Mouse (Mus musculus) spleen, adult 2 months (tissue): ENCODE results near the gene Gm3072. TPM values are rescaled to one million over a fixed set of nuclear protein-coding genes. Genes with fewer than 3 reads are reported as not detected.
A peak's percentile ranks its signal among the peaks of the same experiment; 100 is the strongest.
"Not testable (repeated sequence)": the region's sequence is repeated elsewhere in the genome, so short reads cannot be mapped to it uniquely, and the experiment has no call there.

ENCODE experiments used
- DNase-seq, 2 experiments: peaks; one replicate each; pipeline versions ENCODE4 v3.0.0 to v3.0.0-alpha.2; 2012 to 2021; ENCODE audit warnings: low spot score in 2 of 2, low read depth in 1 of 2
- H3K27ac ChIP-seq: fragments of 200-500 bp; 2 replicates; pipeline ENCODE4 v1.5.1; 2012; ENCODE audit warnings: low read length, inconsistent platforms; ENCODE audit not compliant: insufficient read depth
- H3K27me3 ChIP-seq: fragments of 200-500 bp; 2 replicates; pipeline ENCODE4 v1.6.1; 2012; ENCODE audit warnings: mild to moderate bottlenecking, moderate library complexity, low read length, inconsistent platforms; ENCODE audit not compliant: control insufficient read depth, insufficient read depth
- H3K36me3 ChIP-seq: fragments of 200-500 bp; 2 replicates; pipeline ENCODE4 v1.6.1; 2012; ENCODE audit warnings: mild to moderate bottlenecking, low read length, inconsistent platforms; ENCODE audit not compliant: control insufficient read depth, insufficient read depth
- H3K4me1 ChIP-seq: fragments of 200-500 bp; 2 replicates; pipeline ENCODE4 v1.6.1; 2011; ENCODE audit warnings: inconsistent platforms; ENCODE audit not compliant: control insufficient read depth, insufficient read depth, insufficient read length
- H3K4me3 ChIP-seq: fragments of 200-500 bp; 2 replicates; pipeline ENCODE4 v1.5.1; 2011; ENCODE audit warnings: mild to moderate bottlenecking, inconsistent platforms; ENCODE audit not compliant: insufficient read depth, insufficient read length; ENCODE audit errors: extremely low read depth
- WGBS: fragments of 180-500 bp; shearing (Covaris S2); methylation state at CpG from one replicate; pipeline ENCODE4 v1.1.7; 2018; 5-methylcytosine and 5-hydroxymethylcytosine counted together
- polyA plus RNA-seq: library from polyadenylated mRNA; depleted of rRNA; stranded (reverse); fragments of >200 nt; gene quantifications from 2 replicates; pipeline ENCODE4 v1.2.3, GENCODE M21; 2012; rRNA removed

Gm3072 gene
- polyA plus RNA-seq, result not detected in 2 replicates

GRCm38 (mm10) chr14:41624512-41624911, at the start of gene Gm3072:
Gene Gm3072, minus strand, starts transcription at chr14:41624612.
- WGBS, result 81% methylated on average over 1 of the region's 2 CpGs
- not testable (repeated sequence) for H3K4me3 ChIP-seq

GRCm38 (mm10) chr14:41648176-41648575, 23.8 kb upstream of the Gm3072 start:
- 78% methylated on average over 2 of the region's 2 CpGs for WGBS
- not testable (repeated sequence) for DNase-seq, H3K4me1 ChIP-seq

More at GRCm38 (mm10) chr14:41624512-41624911, at the start of gene Gm3072:
- DNase-seq, H3K27me3 ChIP-seq, H3K27ac ChIP-seq, H3K36me3 ChIP-seq, H3K4me1 ChIP-seq: not testable (repeated sequence)

GRCm38 (mm10) chr14:41646387-41646786, 22.0 kb upstream of the Gm3072 start, which contains the start of gene Gm3676:
Gene Gm3676, minus strand, starts transcription at chr14:41646487.
- not testable (repeated sequence) for H3K36me3 ChIP-seq, H3K27ac ChIP-seq, H3K4me3 ChIP-seq, DNase-seq, H3K4me1 ChIP-seq, H3K27me3 ChIP-seq
- no CpG with 5 or more reads among the region's 1 CpGs for WGBS

More at GRCm38 (mm10) chr14:41648176-41648575, 23.8 kb upstream of the Gm3072 start:
- not testable (repeated sequence) for H3K27me3 ChIP-seq, H3K36me3 ChIP-seq, H3K27ac ChIP-seq, H3K4me3 ChIP-seq

- not testable (repeated sequence) for H3K27ac ChIP-seq, H3K4me1 ChIP-seq, H3K27me3 ChIP-seq, H3K4me3 ChIP-seq, H3K36me3 ChIP-seq
- 96% methylated on average over 9 of the region's 11 CpGs for WGBS
- peak in 1 of 2 experiments; percentile 7 for DNase-seq
These were observed 5.7 kb upstream of the Gm3072 start for GRCm38 (mm10) chr14:41630144-41630543.

- not testable (repeated sequence) for DNase-seq, H3K27ac ChIP-seq, H3K36me3 ChIP-seq, H3K4me3 ChIP-seq, H3K4me1 ChIP-seq, H3K27me3 ChIP-seq
- WGBS, result 86% methylated on average over 5 of the region's 5 CpGs
These were observed 1.9 kb downstream of the Gm3072 start for GRCm38 (mm10) chr14:41622535-41622934.

GRCm38 (mm10) chr14:41610690-41611089, 13.7 kb downstream of the Gm3072 start:
- not testable (repeated sequence) for H3K4me3 ChIP-seq, H3K27ac ChIP-seq, DNase-seq, H3K36me3 ChIP-seq, H3K4me1 ChIP-seq, H3K27me3 ChIP-seq
- WGBS, result 92% methylated on average over 1 of the region's 1 CpGs

- not testable (repeated sequence) for H3K27me3 ChIP-seq, H3K36me3 ChIP-seq, H3K27ac ChIP-seq, H3K4me1 ChIP-seq, DNase-seq, H3K4me3 ChIP-seq
- 93% methylated on average over 15 of the region's 15 CpGs for WGBS
These were observed 23.5 kb downstream of the Gm3072 start for GRCm38 (mm10) chr14:41600935-41601334.

- WGBS, result 70% methylated on average over 1 of the region's 1 CpGs
- H3K4me1 ChIP-seq, DNase-seq, H3K27ac ChIP-seq, H3K4me3 ChIP-seq, H3K27me3 ChIP-seq, H3K36me3 ChIP-seq: not testable (repeated sequence)
These were observed 38.1 kb downstream of the Gm3072 start for GRCm38 (mm10) chr14:41586346-41586745.

GRCm38 (mm10) chr14:41572911-41573310, 51.5 kb downstream of the Gm3072 start, which contains the start of gene 1700049E17Rik2:
Gene 1700049E17Rik2, plus strand, starts transcription at chr14:41573211.
- H3K27ac ChIP-seq, DNase-seq, H3K36me3 ChIP-seq, H3K4me1 ChIP-seq, H3K4me3 ChIP-seq, H3K27me3 ChIP-seq: not testable (repeated sequence)
- WGBS, result no CpG with 5 or more reads among the region's 1 CpGs
